Mouse (Mus musculus) olfactory bulb, adult 2 months (tissue): ENCODE results near the gene Kmt5b.

Experiments used
- CTCF ChIP-seq: fragments of 200-500 bp; IDR thresholded peaks from 2 replicates; pipeline ENCODE4 v1.5.1; 2012; ENCODE audit warnings: low read depth, mild to moderate bottlenecking, low read length, moderate library complexity; ENCODE audit not compliant: insufficient read depth
- POLR2A ChIP-seq: fragments of 200-500 bp; IDR thresholded peaks from 2 replicates; pipeline ENCODE4 v1.6.1; 2012; ENCODE audit warnings: mild to moderate bottlenecking, low read depth, low read length, moderate library complexity; ENCODE audit not compliant: insufficient read depth

GRCm38 (mm10) chr19:3849251-3849650 lies 82.0 kb downstream of the Kmt5b start:
- TF ChIP-seq POLR2A: no peak
- TF ChIP-seq CTCF: no peak
